Mouse (Mus musculus) midbrain, postnatal 0 days (tissue): Measurements from ENCODE around the gene Actr1b. TPM values are rescaled to one million over a fixed set of nuclear protein-coding genes. Genes with fewer than 3 reads are reported as not detected.

ENCODE experiments used
- ATAC-seq: fragments of 200-750 bp; cut with Nextera tagmentation; 2 replicates; pipeline ENCODE4 v1.8.0; 2017; ENCODE audit warnings: moderate number of reproducible peaks, mild to moderate bottlenecking, moderate TSS enrichment, moderate library complexity; ENCODE audit not compliant: low FRiP score
- DNase-seq: peaks from one replicate; pipeline ENCODE4 v3.0.0-alpha.2; 2015; ENCODE audit warnings: low spot score
- H3K27ac ChIP-seq: fragments of 300-500 bp; sonication (generic); 2 replicates; pipeline ENCODE4 v1.5.1; 2014; ENCODE audit warnings: low read depth, mild to moderate bottlenecking, low read length, mixed read lengths
- H3K27me3 ChIP-seq: fragments of 300-500 bp; sonication (generic); 2 replicates; pipeline ENCODE4 v1.6.1; 2014; ENCODE audit warnings: low read length, control low read depth, mixed read lengths; ENCODE audit not compliant: insufficient read depth
- H3K36me3 ChIP-seq: fragments of 300-500 bp; sonication (generic); 2 replicates; pipeline ENCODE4 v1.6.1; 2014; ENCODE audit warnings: low read length, control low read depth, mixed read lengths; ENCODE audit not compliant: insufficient read depth
- H3K4me1 ChIP-seq: fragments of 300-500 bp; sonication (generic); 2 replicates; pipeline ENCODE4 v1.6.1; 2014; ENCODE audit warnings: mild to moderate bottlenecking, control low read depth, antibody characterized with exemption, low read length, mixed read lengths; ENCODE audit not compliant: insufficient read depth
- H3K4me2 ChIP-seq: fragments of 300-500 bp; sonication (generic); 2 replicates; pipeline ENCODE4 v1.6.1; 2014; ENCODE audit warnings: low read depth, mild to moderate bottlenecking, low read length, mixed read lengths; ENCODE audit not compliant: poor library complexity, severe bottlenecking
- H3K4me3 ChIP-seq: fragments of 300-500 bp; sonication (generic); 2 replicates; pipeline ENCODE4 v1.5.1; 2014; ENCODE audit warnings: low read depth, mild to moderate bottlenecking, low read length, moderate library complexity
- H3K9ac ChIP-seq: fragments of 300-500 bp; sonication (generic); replicated peaks from 2 replicates; pipeline ENCODE4 v1.6.1; 2014; ENCODE audit warnings: mild to moderate bottlenecking, low read length, moderate library complexity, mixed read lengths; ENCODE audit not compliant: poor library complexity, severe bottlenecking
- H3K9me3 ChIP-seq: fragments of 300-500 bp; sonication (generic); 2 replicates; pipeline ENCODE4 v1.6.1; 2016; ENCODE audit warnings: low read length, control low read depth
- CTCF ChIP-seq: IDR thresholded peaks from 2 replicates; pipeline ENCODE4 v1.5.1; 2016; ENCODE audit warnings: antibody characterized with exemption, mild to moderate bottlenecking
- WGBS: fragments of 180-500 bp; shearing (Covaris S2); extraction: QIAGEN DNeasy Blood & Tissue Kit; methylation state at CpG from one replicate; pipeline ENCODE4 v1.1.7; 2014; 5-methylcytosine and 5-hydroxymethylcytosine counted together
- polyA plus RNA-seq: library from polyadenylated mRNA; unstranded; fragments of >200 nt; fragmentation: Nextera tagmentation; extraction: Ambion mirVana; gene quantifications from 2 replicates; pipeline ENCODE4 v1.2.1, GENCODE M21; 2015
- total RNA-seq: library from RNA; depleted of rRNA; stranded (reverse); fragments of >200 nt; gene quantifications from 2 replicates; pipeline ENCODE4 v1.2.3, GENCODE M21; 2014

Actr1b gene
- total and polyA plus RNA-seq, 2 experiments from 2014 or later: 113 to 139 TPM

DNA sequence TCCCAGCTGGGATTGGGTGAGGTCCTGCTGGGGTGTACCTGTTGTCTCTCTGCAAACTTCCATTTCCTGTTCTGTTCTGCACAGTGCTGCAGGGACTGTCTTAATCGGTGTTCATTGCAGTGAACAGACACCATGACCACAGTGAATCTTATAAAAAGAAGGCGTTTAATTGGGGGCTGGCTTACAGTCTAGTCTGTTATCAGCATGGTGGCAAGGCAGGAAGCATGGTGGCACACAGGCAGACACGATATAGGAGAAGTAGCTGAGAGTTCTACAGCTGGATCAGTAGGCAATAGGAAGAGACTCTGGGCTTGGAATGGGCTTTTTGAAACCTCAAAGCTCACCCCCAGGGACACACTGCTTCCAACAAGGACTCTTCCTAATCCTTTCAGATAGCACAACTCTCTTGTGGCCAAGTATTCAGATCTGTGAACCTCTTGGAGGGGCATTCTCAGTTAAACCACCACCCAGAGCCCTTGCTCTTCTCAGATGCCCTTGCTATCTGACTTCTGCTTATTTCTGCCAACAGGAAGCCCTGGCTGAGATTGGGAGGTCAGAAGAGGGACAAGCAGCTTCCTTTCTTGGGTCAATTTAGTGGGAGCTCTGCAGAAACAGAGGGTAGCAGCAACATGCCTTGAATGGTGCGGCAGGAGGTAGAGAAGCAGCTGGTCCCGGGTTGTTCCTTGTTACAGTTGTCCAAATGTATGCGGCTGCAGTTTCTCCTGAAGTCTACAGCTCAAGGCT lies 39.9 kb upstream of the Actr1b start:
- Histone ChIP-seq H3K4me2 (no peak overlapping the region), H3K27ac (no peak overlapping the region), H3K27me3 (no peaks in the 10 kb centered on the region), H3K4me1 (no peaks in the 10 kb centered on the region), H3K36me3 (no peaks in the 10 kb centered on the region), H3K9me3 (no peaks in the 10 kb centered on the region), H3K9ac (no peak overlapping the region), H3K4me3 (no peak overlapping the region)
- WGBS: 81% methylated on average over 6 of the region's 6 CpGs
- TF ChIP-seq CTCF: no peak
- DNase-seq (no peak), ATAC-seq (no peak)

DNA sequence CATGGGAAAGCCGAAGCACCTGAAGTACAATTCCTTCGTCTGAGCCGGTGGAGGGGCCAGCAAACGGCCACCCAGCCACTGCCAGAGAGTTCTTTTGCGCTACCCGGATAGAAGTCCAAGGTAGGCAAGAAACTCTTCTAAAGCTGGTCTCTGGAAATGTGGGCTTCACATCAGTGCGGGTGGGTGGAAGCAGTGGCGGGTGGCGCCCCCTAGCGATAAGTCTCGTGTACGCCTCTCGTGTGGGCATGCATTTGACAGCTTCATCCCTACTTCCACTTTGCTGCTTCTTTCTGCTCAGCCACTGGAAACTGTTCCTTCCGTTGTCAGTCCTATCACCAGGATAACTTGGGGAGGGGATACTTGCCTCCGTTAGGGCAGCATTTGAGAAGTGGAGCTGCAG lies 32.2 kb upstream of the Actr1b start:
- Histone ChIP-seq H3K9me3 (no peaks in the 10 kb centered on the region), H3K27ac (no peak overlapping the region), H3K4me3 (no peak overlapping the region), H3K36me3 (no peaks in the 10 kb centered on the region), H3K27me3 (no peaks in the 10 kb centered on the region), H3K9ac (no peak overlapping the region), H3K4me2 (no peak overlapping the region), H3K4me1 (peaks cover 7% of the 10 kb centered on the region; the same call in 1 of the 2 replicates)
- ATAC-seq (no peak), DNase-seq (peak; percentile 45)
- 43% methylated on average over 13 of the region's 15 CpGs for WGBS
- TF ChIP-seq CTCF: peak; percentile 64

DNA sequence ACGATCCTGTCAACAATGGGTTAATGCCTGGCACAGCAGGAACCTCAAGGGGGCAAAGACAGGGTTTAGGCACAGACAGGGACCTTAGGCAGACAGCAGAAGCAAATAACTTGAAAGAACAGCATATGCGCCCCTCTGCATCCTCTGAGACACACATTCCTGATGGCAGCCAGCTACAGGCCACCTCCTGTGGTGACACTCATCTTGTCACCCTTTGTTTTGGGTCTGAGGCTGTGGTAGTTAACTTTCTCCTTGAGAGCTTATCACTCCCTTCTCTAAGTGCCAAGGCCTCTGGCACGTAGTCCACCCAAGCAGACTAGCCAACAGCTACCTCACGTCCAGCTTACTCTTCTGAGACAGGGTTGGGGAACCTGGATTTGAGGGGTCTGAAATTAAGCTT lies 31.4 kb upstream of the Actr1b start:
- ATAC-seq: no peak
- 40% methylated on average over 4 of the region's 4 CpGs for WGBS

DNA sequence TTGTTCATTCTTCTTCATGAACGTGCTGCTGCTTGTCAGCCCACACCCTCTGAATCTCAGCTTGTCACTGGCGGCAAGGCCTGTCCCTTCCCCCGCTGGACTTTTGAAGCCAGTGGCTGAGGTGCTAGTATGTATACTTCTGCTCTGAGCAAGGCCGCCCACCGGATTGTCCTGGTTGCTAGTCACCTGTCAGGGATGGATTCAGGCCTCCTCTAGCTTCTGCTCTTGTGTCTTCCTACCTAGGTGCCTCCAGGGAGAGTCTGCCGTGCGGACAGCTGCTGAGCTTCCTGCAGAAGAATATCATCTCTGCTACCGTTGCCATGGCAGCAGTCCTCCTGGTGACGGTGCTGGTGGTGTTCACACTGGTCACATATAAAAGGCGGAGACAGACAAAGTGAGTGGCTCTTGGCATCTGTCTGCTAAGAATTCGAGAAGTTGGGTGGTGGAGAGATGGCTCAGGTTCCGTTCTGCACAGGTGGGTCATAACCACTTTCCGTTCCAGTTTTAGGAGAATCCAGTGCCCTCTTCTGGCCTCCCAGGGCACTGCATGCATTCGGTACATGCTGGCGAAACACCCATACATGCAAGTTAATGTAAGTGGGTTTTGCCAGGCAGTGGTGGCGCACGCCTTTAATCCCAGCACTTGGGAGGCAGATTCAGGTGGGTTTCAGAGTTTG lies 30.2 kb upstream of the Actr1b start:
- no peaks in the 10 kb centered on the region for H3K27me3 ChIP-seq
- no peaks in the 10 kb centered on the region for H3K9me3 ChIP-seq
- peak overlapping the region; percentile 70 for H3K27ac ChIP-seq
- ATAC-seq (peak; percentile 82), DNase-seq (peak; percentile 78)
- peak overlapping the region; percentile 43 for H3K4me2 ChIP-seq
- H3K4me1 ChIP-seq: peaks cover 7% of the 10 kb centered on the region; the same call in 1 of the 2 replicates
- peak overlapping the region; percentile 15 for H3K4me3 ChIP-seq
- WGBS: 13% methylated on average over 17 of the region's 17 CpGs
- H3K9ac ChIP-seq: 0 out of 2 replicates have a peak overlapping the region, but pooled peaks have one; percentile 19
- TF ChIP-seq CTCF: peak; percentile 88
- no peaks in the 10 kb centered on the region for H3K36me3 ChIP-seq

More for the DNA sequence above, 31.4 kb upstream of the Actr1b start:
- Histone ChIP-seq H3K27ac (no peak overlapping the region), H3K4me2 (no peak overlapping the region), H3K36me3 (no peaks in the 10 kb centered on the region), H3K4me1 (peaks cover 7% of the 10 kb centered on the region; the same call in 1 of the 2 replicates), H3K9ac (no peak overlapping the region), H3K27me3 (no peaks in the 10 kb centered on the region), H3K4me3 (no peak overlapping the region), H3K9me3 (no peaks in the 10 kb centered on the region)
- TF ChIP-seq CTCF: no peak
- no peak for DNase-seq

DNA sequence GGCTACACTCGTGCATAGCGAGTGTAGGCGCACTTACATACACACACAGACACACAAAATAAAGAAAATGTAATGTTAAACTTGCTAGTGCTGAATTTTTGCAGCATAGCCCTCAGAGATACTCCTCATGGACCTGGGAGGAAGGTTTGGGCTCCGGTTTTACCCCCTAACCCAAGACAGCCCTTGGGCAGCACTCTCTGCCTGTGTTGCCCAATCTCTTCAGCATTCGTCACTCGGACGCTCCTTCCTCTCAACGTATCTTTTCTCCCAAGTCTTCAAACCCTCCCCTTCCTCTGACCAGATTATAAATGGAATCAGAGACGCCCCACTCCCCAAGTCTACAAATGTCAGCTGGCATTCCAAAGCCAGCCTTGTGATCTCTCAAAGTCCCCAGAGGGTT lies 28.8 kb upstream of the Actr1b start:
- no peak overlapping the region for H3K27ac ChIP-seq
- H3K9ac ChIP-seq: no peak overlapping the region
- WGBS: 80% methylated on average over 9 of the region's 9 CpGs
- no peak for DNase-seq
- H3K4me1 ChIP-seq: peaks cover 7% of the 10 kb centered on the region; the same call in 1 of the 2 replicates
- no peaks in the 10 kb centered on the region for H3K9me3 ChIP-seq
- H3K4me3 ChIP-seq: no peak overlapping the region
- no peak for TF ChIP-seq CTCF
- no peaks in the 10 kb centered on the region for H3K27me3 ChIP-seq
- H3K36me3 ChIP-seq: no peaks in the 10 kb centered on the region
- no peak overlapping the region for H3K4me2 ChIP-seq
- no peak for ATAC-seq

DNA sequence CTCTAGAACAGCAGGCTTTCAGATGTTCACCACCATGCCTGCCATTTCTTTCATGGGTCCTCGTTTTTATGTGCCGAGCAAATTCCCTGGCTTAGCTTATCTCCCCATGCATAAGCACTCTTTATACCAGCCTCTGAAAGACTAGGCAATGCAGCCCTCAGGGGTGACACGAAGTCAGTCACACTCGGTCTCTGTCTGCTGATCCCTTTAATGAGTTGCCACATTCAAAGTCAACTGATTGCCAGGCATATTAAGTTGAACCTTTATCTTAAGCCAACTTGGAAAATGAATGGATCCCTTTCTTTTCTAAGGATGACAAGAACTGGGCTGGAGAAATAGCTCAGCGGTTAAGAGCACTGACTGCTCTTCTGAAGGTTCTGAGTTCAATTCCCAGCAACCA lies 25.0 kb upstream of the Actr1b start:
- DNase-seq (no peak), ATAC-seq (no peak)
- no peak overlapping the region for H3K9ac ChIP-seq
- no peak overlapping the region for H3K4me3 ChIP-seq
- 49% methylated on average over 5 of the region's 5 CpGs for WGBS
- no peak overlapping the region for H3K4me2 ChIP-seq
- TF ChIP-seq CTCF: no peak
- H3K27me3 ChIP-seq: no peaks in the 10 kb centered on the region
- peaks cover 6% of the 10 kb centered on the region; the same call in 1 of the 2 replicates for H3K4me1 ChIP-seq
- H3K9me3 ChIP-seq: no peaks in the 10 kb centered on the region
- no peaks in the 10 kb centered on the region for H3K36me3 ChIP-seq
- H3K27ac ChIP-seq: no peak overlapping the region
